Mouse (Mus musculus) embryonic fibroblast, embryonic 13.5 days (primary cell): Measurements from ENCODE around the gene Mcpt8.

Experiments used
- CTCF ChIP-seq: IDR thresholded peaks from 2 replicates; pipeline ENCODE4 v1.5.1; 2011; ENCODE audit warnings: mild to moderate bottlenecking, control low read depth, low read length, moderate library complexity, borderline replicate concordance; ENCODE audit not compliant: insufficient read depth
- POLR2A ChIP-seq: IDR thresholded peaks from 2 replicates; pipeline ENCODE4 v1.6.1; 2011; ENCODE audit warnings: low read depth, mild to moderate bottlenecking, control low read depth, low read length, moderate library complexity

DNA sequence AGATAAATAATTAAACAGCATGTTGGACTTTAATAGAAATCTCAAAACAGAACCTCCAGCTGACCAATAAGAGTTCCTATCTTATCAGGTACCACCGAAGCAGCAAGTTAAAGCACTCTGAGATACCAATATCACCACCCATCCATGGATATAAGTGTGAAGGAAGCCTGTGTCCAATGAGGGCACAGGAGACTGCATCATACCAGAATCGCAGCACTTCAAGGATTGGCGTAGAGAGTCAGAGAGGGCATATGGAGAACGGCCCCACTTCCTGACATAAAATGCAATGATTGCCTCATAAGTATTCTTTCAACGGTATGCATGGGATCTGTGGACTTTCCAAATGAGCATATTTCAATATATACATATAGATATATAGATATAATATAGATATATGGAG is 19.9 kb upstream of the Mcpt8 start:
- TF ChIP-seq CTCF (no peak), POLR2A (no peak)
